ENCODE assay signal across 9 mouse cellular contexts in the genomic region with DNA sequence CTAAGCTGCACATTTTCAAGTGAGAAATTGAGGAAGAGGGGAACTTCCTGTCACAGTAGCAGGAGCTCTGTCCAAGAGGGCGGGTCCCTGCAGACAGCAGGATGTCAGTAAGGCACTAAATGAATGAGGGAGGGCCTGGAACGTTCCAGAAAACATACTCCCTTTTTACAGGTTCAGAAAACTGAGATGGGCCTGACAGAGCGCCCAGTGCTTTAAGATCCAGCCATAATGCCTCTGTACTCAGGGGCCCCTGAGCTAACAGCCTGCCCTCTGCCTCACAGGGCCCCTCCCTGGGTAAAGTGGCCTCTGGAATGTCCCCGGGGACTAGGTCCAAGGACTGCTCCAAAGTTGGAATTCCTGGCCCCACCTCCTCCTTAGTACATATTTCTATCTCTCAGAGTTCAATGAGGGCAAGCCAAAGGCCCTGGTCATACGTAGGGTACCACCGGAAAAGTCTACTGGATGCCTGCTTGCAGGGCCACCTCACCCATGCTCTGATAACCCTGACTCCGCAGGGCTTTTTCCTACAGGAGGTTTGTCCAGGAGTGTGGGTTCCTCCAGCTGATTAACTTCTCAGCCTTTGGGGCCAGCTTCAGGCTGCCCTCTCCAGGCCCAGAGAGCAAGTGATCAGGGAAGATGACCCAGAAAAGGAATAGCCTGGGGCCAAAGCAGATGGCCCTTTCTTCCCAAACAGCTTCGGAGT. TPM values are rescaled to one million over a fixed set of nuclear protein-coding genes. Genes with fewer than 3 reads are reported as not detected.
DNase-seq lines count a peak whose midpoint lies in the region; ATAC-seq and TF ChIP-seq lines count a peak whose summit lies in the region.
"Had no signal": no experiment of that assay in that cellular context is flagged by ENCODE, and none has a peak within 500 bp of the region (broad histone marks: within the 10 kb centered on the region; RNA-seq: fewer than 3 reads in every experiment).

No protein-coding gene starts in this region.

- no peak for DNase-seq in forebrain, embryonic 10.5 days (ENCODE audit: extremely low spot score, low spot score)
- no peak for DNase-seq in forebrain, postnatal 0 days
- peak; percentile 72 for DNase-seq in adrenal gland, postnatal 14 days
- DNase-seq in lung, postnatal 25 days (ENCODE audit: low spot score): peak; percentile 88
- DNase-seq in stomach, postnatal 0 days (ENCODE audit: low spot score): peak; percentile 78
- DNase-seq in cerebellum, adult 8-10 months: no peak

- no peaks in the 10 kb centered on the region for H3K9me3 ChIP-seq in forebrain, embryonic 10.5 days
- no peaks in the 10 kb centered on the region for H3K9me3 ChIP-seq in forebrain, postnatal 0 days (ENCODE audit: low read length)
- no peaks in the 10 kb centered on the region for H3K9me3 ChIP-seq in heart, embryonic 14.5 days (ENCODE audit: control insufficient read depth, low read length)
- H3K9me3 ChIP-seq in kidney, embryonic 16.5 days (ENCODE audit: low read length): no peaks in the 10 kb centered on the region
- H3K9me3 ChIP-seq in stomach, postnatal 0 days (ENCODE audit: control insufficient read depth, low read length): no peaks in the 10 kb centered on the region

- no peak for ATAC-seq in forebrain, postnatal 0 days
- ATAC-seq in heart, embryonic 14.5 days (ENCODE audit: insufficient number of reproducible peaks, insufficient read depth, low FRiP score, low read depth): no peak
- 0 out of 2 replicates have a peak, but pooled peaks have one; percentile 2 for ATAC-seq in kidney, embryonic 16.5 days (ENCODE audit: low FRiP score, low TSS enrichment)
- ATAC-seq in stomach, postnatal 0 days (ENCODE audit: low FRiP score, low TSS enrichment): peak; percentile 24

- TF ChIP-seq CTCF in forebrain, postnatal 0 days (IDR thresholded peaks at IDR 0.05; ENCODE audit: low read depth): no peak
- TF ChIP-seq CTCF in stomach, postnatal 0 days (IDR thresholded peaks at IDR 0.05; ENCODE audit: low read depth): peak; percentile 6; the same call in 1 of the 2 replicates

- peak overlapping the region; percentile 100 for H3K27ac ChIP-seq in forebrain, embryonic 10.5 days
- no peak overlapping the region for H3K27ac ChIP-seq in forebrain, postnatal 0 days (ENCODE audit: low read depth, low read length)
- peak overlapping the region; percentile 100 for H3K27ac ChIP-seq in heart, embryonic 14.5 days (replicated peaks in 1 of 2; ENCODE audit: control insufficient read depth in 1 of 2, insufficient read depth in 1 of 2, low read depth in 2 of 2, low read length in 2 of 2)
- H3K27ac ChIP-seq in kidney, embryonic 16.5 days (ENCODE audit: low read length): peak overlapping the region; percentile 100
- peak overlapping the region; percentile 99 for H3K27ac ChIP-seq in stomach, postnatal 0 days (replicated peaks)

- H3K4me1 ChIP-seq in forebrain, embryonic 10.5 days: peaks cover 45% of the 10 kb centered on the region
- H3K4me1 ChIP-seq in forebrain, postnatal 0 days (ENCODE audit: insufficient read depth): peaks cover 11% of the 10 kb centered on the region
- peaks cover 35 to 38% of the 10 kb centered on the region in 2 experiments for H3K4me1 ChIP-seq in heart, embryonic 14.5 days (ENCODE audit: control insufficient read depth in 2 of 2, insufficient read depth in 2 of 2, low read length in 2 of 2)
- H3K4me1 ChIP-seq in kidney, embryonic 16.5 days (ENCODE audit: insufficient read depth, low read length): peaks cover 39% of the 10 kb centered on the region
- H3K4me1 ChIP-seq in stomach, postnatal 0 days (replicated peaks; ENCODE audit: control insufficient read depth, insufficient read depth): peaks cover 28% of the 10 kb centered on the region

- H3K27me3 ChIP-seq in forebrain, embryonic 10.5 days (ENCODE audit: poor library complexity, severe bottlenecking): no peaks in the 10 kb centered on the region
- H3K27me3 ChIP-seq in forebrain, postnatal 0 days (ENCODE audit: insufficient read depth, low read length): no peaks in the 10 kb centered on the region
- H3K27me3 ChIP-seq in heart, embryonic 14.5 days (ENCODE audit: control insufficient read depth, insufficient read depth, low read length): no peaks in the 10 kb centered on the region
- no peaks in the 10 kb centered on the region for H3K27me3 ChIP-seq in kidney, embryonic 16.5 days (ENCODE audit: insufficient read depth, low read length)
- no peaks in the 10 kb centered on the region for H3K27me3 ChIP-seq in stomach, postnatal 0 days (ENCODE audit: control insufficient read depth, insufficient read depth, low read length)

- 61% methylated on average over 8 of the region's 8 CpGs for WGBS in forebrain, embryonic 10.5 days
- 72% methylated on average over 8 of the region's 8 CpGs for WGBS in forebrain, postnatal 0 days
- WGBS in heart, embryonic 14.5 days: 11% methylated on average over 8 of the region's 8 CpGs
- 23% methylated on average over 8 of the region's 8 CpGs for WGBS in kidney, embryonic 16.5 days
- 29% methylated on average over 8 of the region's 8 CpGs for WGBS in stomach, postnatal 0 days

- peaks cover 13% of the 10 kb centered on the region for H3K36me3 ChIP-seq in forebrain, embryonic 10.5 days (replicated peaks)
- peaks cover 8% of the 10 kb centered on the region for H3K36me3 ChIP-seq in forebrain, postnatal 0 days (ENCODE audit: insufficient read depth)
- peaks cover 10% of the 10 kb centered on the region for H3K36me3 ChIP-seq in heart, embryonic 14.5 days (ENCODE audit: control insufficient read depth, insufficient read depth, low read length)
- peaks cover 8% of the 10 kb centered on the region for H3K36me3 ChIP-seq in kidney, embryonic 16.5 days (ENCODE audit: insufficient read depth, low read length)
- peaks cover 7% of the 10 kb centered on the region for H3K36me3 ChIP-seq in stomach, postnatal 0 days (ENCODE audit: control insufficient read depth, insufficient read depth, low read length)

- peak overlapping the region; percentile 6; the same call in 1 of the 2 replicates for H3K4me3 ChIP-seq in forebrain, embryonic 10.5 days
- no peak overlapping the region for H3K4me3 ChIP-seq in forebrain, postnatal 0 days (ENCODE audit: low read depth, low read length)
- no peak overlapping the region for H3K4me3 ChIP-seq in heart, embryonic 14.5 days (ENCODE audit: control insufficient read depth in 1 of 2, insufficient read depth in 1 of 2, low read depth in 1 of 2, low read length in 2 of 2)
- H3K4me3 ChIP-seq in kidney, embryonic 16.5 days (ENCODE audit: low read length): no peak overlapping the region
- H3K4me3 ChIP-seq in stomach, postnatal 0 days (ENCODE audit: low read depth, low read length): no peak overlapping the region

- no peak for TF ChIP-seq EP300 in stomach, postnatal 0 days (optimal IDR thresholded peaks at IDR 0.05)

- no peak overlapping the region for H3K4me2 ChIP-seq in forebrain, postnatal 0 days (ENCODE audit: low read depth)
- H3K4me2 ChIP-seq in heart, embryonic 14.5 days (ENCODE audit: low read length): peak overlapping the region; percentile 91
- H3K4me2 ChIP-seq in kidney, embryonic 16.5 days (replicated peaks; ENCODE audit: low read depth, low read length): peak overlapping the region; percentile 28
- peak overlapping the region; percentile 17; the same call in 1 of the 2 replicates for H3K4me2 ChIP-seq in stomach, postnatal 0 days (replicated peaks; ENCODE audit: low read depth)

- no peak overlapping the region for H3K9ac ChIP-seq in forebrain, postnatal 0 days
- H3K9ac ChIP-seq in heart, embryonic 14.5 days (ENCODE audit: low read length): peak overlapping the region; percentile 59
- peak overlapping the region; percentile 23 for H3K9ac ChIP-seq in kidney, embryonic 16.5 days (replicated peaks; ENCODE audit: low read length)
- peak overlapping the region; percentile 56 for H3K9ac ChIP-seq in stomach, postnatal 0 days (ENCODE audit: low read length)

RNA-seq across cellular contexts. Expression of a gene that starts 3.2 kb away (rescaled TPM):
- 12,867 and 12,868 TPM in 2 replicates for polyA plus RNA-seq in forebrain, embryonic 10.5 days (2016; fragmentation: Nextera tagmentation; extraction: Ambion mirVana)
- total RNA-seq in forebrain, postnatal 0 days (2014; rRNA removed): 5,288 and 5,744 TPM in 2 replicates
- 19,349 and 21,354 TPM in 2 replicates for polyA plus RNA-seq in forebrain, postnatal 0 days (2015; fragmentation: Nextera tagmentation; extraction: Ambion mirVana)
- total RNA-seq in adrenal gland, postnatal 14 days (2021): 2,967 and 3,254 TPM in 2 replicates
- 5,159 and 5,554 TPM in 2 replicates for polyA plus RNA-seq in heart, embryonic 14.5 days (2014; fragmentation: Nextera tagmentation; extraction: Ambion mirVana)
- 12,646 and 13,929 TPM in 2 replicates for polyA plus RNA-seq in kidney, embryonic 16.5 days (2015; fragmentation: Nextera tagmentation; extraction: Ambion mirVana)
- polyA plus RNA-seq in stomach, postnatal 0 days (2015; fragmentation: Nextera tagmentation; extraction: Ambion mirVana): 14,823 and 16,187 TPM in 2 replicates

RNA-seq across cellular contexts. Expression of a gene that starts 14.5 kb away (rescaled TPM):
- 24.2 and 25.1 TPM in 2 replicates for polyA plus RNA-seq in forebrain, embryonic 10.5 days (2016; fragmentation: Nextera tagmentation; extraction: Ambion mirVana)
- 24.9 and 38.0 TPM in 2 replicates for total RNA-seq in forebrain, postnatal 0 days (2014; rRNA removed)
- polyA plus RNA-seq in forebrain, postnatal 0 days (2015; fragmentation: Nextera tagmentation; extraction: Ambion mirVana): 14.9 and 27.0 TPM in 2 replicates
- 11.8 and 12.0 TPM in 2 replicates for total RNA-seq in adrenal gland, postnatal 14 days (2021)
- 5.5 and 7.2 TPM in 2 replicates for polyA plus RNA-seq in heart, embryonic 14.5 days (2014; fragmentation: Nextera tagmentation; extraction: Ambion mirVana)
- polyA plus RNA-seq in kidney, embryonic 16.5 days (2015; fragmentation: Nextera tagmentation; extraction: Ambion mirVana): 14.0 and 17.2 TPM in 2 replicates
- 5.0 and 5.3 TPM in 2 replicates for polyA plus RNA-seq in stomach, postnatal 0 days (2015; fragmentation: Nextera tagmentation; extraction: Ambion mirVana)

RNA-seq across cellular contexts. Expression of a gene that starts 50.4 kb away (rescaled TPM):
- 676 and 689 TPM in 2 replicates for polyA plus RNA-seq in forebrain, embryonic 10.5 days (2016; fragmentation: Nextera tagmentation; extraction: Ambion mirVana)
- 394 and 457 TPM in 2 replicates for total RNA-seq in forebrain, postnatal 0 days (2014; rRNA removed)
- 522 and 558 TPM in 2 replicates for polyA plus RNA-seq in forebrain, postnatal 0 days (2015; fragmentation: Nextera tagmentation; extraction: Ambion mirVana)
- 62.0 and 75.3 TPM in 2 replicates for total RNA-seq in adrenal gland, postnatal 14 days (2021)
- 120 and 124 TPM in 2 replicates for polyA plus RNA-seq in heart, embryonic 14.5 days (2014; fragmentation: Nextera tagmentation; extraction: Ambion mirVana)
- polyA plus RNA-seq in kidney, embryonic 16.5 days (2015; fragmentation: Nextera tagmentation; extraction: Ambion mirVana): 302 and 349 TPM in 2 replicates
- 42.0 and 42.7 TPM in 2 replicates for polyA plus RNA-seq in stomach, postnatal 0 days (2015; fragmentation: Nextera tagmentation; extraction: Ambion mirVana)
- total RNA-seq: neutrophil, adult 5-6 weeks had no signal

Comparison
In these comparisons a context has a peak if more than half of its experiments do, and no peak if none do; other contexts are left out.
1. DNase-seq: peak in adrenal gland, postnatal 14 days (single experiment), lung, postnatal 25 days (single experiment) and stomach, postnatal 0 days (single experiment); none in forebrain, embryonic 10.5 days (single experiment), forebrain, postnatal 0 days (single experiment) and cerebellum, adult 8-10 months (single experiment).
2. ATAC-seq: peak in kidney, embryonic 16.5 days (single experiment) and stomach, postnatal 0 days (single experiment); none in forebrain, postnatal 0 days (single experiment) and heart, embryonic 14.5 days (single experiment).